Mouse (Mus musculus): ENCODE measurements at regions not wholly inside any gene's neighbourhood (a gene's known extent, or its start where the extent isn't known, plus 50 kb on each side); places are given as distances from the start of the nearest gene placed in this dataset.

DNA sequence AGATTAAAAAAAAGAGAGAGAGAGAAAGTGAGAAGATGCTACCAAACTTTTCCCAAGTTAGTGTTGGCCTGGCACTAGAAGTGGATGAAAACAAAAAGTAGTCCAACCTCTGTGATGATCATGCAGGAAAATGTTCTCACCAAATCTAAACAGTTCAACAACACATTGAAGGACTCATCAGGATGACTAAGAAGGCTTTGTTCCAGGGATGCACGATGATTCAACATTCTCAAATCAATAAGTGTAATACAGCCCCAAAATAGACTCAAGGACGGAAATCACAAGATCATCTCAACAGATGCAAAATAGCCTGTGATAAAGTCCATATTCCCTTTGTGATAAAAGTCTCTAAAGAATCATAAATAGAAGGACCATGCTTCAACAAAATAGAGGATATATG, 106.3 kb downstream of the Cysltr2 start:
- intact Hi-C loops (cut with DNase I): no loop called here

DNA sequence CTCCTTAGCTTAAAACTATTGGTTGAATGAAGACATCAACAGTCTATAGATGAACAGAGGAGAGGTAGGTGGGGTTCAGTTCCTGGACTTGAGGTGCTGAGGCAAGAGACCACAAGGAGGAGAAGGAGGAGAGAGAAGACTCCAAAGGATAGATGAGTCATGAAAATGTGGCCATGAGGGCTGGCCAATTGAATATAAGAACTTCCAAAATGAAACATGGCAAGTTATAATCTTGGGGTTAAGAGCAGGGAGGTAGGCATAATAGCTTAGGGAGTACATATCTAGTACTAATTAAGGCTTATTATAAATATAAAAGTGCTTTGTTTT, 109.9 kb downstream of the Cysltr2 start:
- no peak for DNase-seq (ENCODE audit: extremely low spot score in 1 of 2, low spot score in 2 of 2)
- intact Hi-C loops (cut with DNase I): no loop called here

More for the DNA sequence above, 106.3 kb downstream of the Cysltr2 start:
- DNase-seq (ENCODE audit: extremely low spot score in 1 of 2, low spot score in 2 of 2): no peak

DNA sequence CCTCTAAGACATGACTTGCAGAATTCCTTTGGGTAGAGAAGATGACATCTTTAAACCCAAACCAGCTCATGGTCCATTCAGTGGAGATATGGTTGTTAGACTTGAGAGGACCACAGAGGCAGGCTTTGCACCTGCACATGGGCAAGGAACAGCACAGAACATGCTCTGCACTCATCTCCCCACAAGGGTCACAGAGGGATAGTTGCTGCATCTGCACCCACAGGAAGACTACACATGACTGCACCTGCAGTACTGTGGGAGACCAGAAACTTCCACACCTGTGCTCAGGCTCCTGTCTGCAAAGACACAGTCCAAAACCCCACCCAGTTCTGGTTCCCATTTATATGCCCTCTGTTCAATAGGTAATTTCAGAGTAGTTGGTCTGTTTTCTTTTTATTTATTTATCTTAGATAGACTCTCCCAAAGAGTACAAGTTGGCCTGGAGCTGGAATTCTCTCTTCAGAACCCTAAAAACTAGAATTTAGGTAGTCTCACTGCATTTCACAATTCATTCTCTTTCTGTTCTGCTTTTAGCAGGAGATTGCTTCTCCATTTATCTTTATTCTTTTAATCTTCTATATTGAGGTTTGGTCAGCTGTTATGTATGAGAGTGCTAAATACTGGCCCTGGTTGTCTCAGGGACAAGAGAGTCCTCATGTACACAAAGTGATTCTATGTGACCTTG, 110.4 kb downstream of the Cysltr2 start:
- intact Hi-C loops (cut with DNase I): no loop called here
- DNase-seq (ENCODE audit: extremely low spot score in 1 of 2, low spot score in 2 of 2): no peak

DNA sequence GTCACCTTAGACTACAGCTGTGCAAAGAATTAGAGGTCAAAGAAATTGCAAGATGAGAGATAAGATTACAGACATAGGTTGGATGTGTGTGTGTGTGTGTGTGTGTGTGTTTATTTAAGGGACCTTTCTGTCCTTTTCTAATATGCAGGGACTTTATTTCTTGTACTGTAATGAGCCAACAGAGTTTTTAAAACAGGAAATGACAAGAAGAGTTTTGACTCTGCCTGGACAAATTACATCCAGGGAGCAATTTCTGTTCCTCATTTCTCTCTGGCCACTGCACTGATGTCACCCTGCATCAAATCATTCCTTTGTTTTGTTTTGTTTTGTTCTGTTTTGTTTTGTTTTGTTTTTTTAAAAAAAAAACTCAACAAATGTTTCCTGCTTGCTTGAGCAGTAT, 115.3 kb downstream of the Cysltr2 start:
- no peak for DNase-seq (ENCODE audit: extremely low spot score in 1 of 2, low spot score in 2 of 2)
- intact Hi-C loops (cut with DNase I): no loop called here

DNA sequence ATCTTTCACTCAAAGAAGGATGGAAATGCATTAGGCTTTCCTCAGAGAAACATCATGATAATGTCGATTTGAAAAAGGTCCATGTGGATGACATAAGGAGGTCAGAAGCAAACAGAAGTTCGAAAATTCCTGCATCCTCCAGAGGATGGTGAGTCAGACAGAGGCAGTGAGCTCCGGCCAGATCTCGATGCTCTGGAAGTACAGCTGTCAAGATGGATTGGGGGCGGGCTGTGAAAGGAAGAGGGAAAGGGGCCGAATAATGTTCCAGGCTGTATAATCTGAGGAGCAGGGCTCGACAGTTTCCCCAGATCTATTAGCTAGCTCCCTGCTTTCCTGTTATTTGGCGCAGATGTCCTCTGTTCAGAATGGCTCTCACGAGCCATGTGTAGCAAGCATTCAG, 116.6 kb downstream of the Cysltr2 start:
- intact Hi-C loops (cut with DNase I): no loop called here
- no peak for DNase-seq (ENCODE audit: extremely low spot score in 1 of 2, low spot score in 2 of 2)

DNA sequence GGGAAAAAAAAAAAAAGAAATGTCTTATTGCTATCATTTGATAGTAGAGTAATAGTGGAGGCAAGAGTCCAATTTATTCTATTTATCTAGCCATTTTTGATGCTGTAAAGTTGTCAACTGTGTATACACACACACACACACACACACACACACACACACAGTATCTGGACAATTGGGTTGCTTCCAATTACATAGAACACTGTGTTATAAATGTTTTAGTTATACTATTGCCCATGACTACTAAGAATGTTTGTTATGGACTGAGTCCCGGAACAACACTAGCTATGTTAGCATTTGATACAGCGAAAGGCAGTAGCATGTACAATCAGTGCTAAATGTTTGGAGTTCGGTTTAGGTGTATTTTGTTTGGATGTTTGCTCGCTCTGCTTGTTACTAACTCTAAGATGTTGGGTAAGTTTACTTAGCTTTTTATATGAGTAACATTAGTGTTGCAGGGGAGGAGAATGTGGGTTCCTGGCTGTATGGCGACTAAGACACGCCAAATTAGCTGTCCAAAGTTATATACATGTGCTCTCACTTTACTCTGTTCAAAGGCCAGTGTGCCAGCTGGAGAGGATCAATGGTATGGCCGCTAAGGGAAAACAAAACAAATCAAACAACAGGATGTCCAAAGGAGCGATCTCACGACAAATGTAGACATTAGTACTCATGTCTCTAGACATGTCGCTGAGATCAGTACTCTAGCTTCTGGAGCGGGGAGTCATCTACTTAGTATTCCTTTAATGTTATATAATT, 147.6 kb downstream of the Cysltr2 start:
- intact Hi-C loops (cut with DNase I): no loop called here
- no peak for DNase-seq (ENCODE audit: extremely low spot score in 1 of 2, low spot score in 2 of 2)

DNA sequence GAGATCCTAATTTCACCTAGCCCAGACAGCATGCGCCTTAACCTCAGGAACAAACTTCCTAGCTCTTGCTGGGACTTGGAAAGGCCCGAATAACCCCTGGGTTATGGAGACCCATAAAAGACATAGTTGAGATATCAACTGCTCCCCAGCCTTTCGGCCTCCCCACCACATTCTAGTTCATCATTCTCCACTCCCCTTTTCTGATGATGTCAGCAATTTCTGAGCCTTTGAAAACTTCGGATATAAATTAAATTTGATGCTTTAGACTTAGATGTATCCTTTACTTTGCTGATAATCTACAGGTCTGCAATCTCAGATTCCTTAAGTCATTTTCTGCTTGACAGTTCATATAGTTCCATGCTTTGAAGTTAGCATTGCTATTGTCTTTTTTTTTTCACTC, 149.3 kb downstream of the Cysltr2 start:
- no peak for DNase-seq (ENCODE audit: extremely low spot score in 1 of 2, low spot score in 2 of 2)
- intact Hi-C loops (cut with DNase I): no loop called here

DNA sequence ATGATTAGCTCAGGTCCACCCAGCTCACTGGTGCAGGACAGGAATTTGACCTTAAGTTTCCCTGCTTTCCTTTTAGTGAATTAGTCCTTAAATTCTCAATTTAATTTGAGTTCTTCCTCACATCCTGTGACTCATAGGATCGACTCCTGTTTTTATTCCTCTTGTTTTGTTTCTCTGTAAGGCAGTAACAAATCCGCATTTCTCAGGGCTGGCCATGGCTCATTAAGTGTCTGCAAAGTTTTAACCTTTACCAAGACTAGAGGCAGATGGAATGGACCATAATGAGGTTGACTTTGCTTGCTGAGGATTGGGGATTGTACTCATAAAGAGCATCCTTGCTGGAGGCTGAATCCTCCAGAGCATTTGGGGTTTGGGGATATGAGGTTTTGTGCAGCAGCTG, 156.6 kb downstream of the Cysltr2 start:
- intact Hi-C loops (cut with DNase I): no loop called here
- no peak for DNase-seq (ENCODE audit: extremely low spot score in 1 of 2, low spot score in 2 of 2)

DNA sequence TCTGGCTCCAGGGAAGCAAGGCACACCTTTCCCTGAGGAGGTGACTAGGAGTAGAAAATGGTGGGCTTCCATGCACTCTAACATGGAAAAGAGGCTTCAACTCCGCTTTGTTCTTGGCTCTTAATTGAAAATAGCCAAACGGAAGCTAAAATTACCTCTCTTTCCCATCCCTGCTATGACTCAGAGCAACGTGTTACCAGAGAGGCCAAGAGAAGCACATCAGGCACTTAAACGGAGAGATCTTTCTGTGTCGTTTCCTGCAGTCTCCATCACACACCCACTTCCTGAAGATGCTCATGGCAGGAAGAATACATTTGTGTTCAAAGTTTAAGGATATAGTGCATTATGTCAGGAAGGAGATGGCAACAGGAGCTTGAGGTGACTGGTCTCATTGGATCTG, 159.3 kb downstream of the Cysltr2 start:
- intact Hi-C loops (cut with DNase I): no loop called here
- no peak for DNase-seq (ENCODE audit: extremely low spot score in 1 of 2, low spot score in 2 of 2)

DNA sequence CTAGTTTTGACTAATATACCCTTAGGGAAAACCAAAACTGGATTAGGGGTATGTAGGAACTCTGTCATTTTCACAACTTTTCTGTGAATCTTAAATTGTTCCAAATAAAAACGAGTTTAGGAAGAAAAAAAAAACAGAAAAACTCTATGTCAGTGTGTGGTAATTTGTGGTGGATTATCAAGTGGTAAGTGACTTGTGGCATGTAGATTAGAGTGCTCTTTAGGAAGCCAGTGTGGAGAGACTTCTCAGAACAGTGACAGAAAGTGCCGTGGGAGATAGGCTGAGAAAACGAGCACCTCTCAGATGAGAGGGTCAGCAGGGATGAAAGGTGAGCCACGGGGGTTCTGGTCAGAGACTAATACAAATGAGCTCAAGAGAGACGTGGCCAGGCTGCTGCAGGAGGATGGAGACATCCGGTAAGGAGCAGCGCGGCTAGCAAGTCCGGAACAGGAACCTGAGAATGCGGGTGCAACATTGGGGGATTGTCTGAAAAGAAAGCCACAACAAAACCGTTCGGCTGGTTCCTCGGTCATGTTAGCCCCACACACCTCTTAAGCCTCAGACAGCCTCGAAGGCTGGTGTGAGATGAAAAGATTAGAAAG, 161.3 kb downstream of the Cysltr2 start:
- DNase-seq (ENCODE audit: extremely low spot score in 1 of 2, low spot score in 2 of 2): no peak
- intact Hi-C loops (cut with DNase I): no loop called here

DNA sequence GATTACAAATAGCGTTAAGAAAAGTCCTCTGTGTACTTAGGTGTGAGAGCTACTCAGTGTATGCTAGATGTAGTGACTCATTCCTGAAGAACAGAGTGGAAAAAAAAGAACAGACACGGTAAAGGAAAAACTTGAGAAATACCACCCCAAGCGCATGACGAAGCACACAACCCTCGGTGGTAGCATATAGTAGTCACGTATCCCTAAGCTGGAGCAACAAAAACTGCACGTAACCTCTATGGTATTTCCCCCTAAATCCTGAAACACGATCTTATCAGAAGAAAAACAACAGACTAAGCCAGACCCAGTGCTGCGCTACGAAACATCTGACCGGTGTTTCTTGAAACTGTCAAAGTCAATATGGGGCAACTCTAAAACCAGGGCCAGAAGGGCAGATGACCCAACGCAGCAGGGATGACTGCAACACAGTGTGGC, 162.0 kb downstream of the Cysltr2 start:
- intact Hi-C loops (cut with DNase I): no loop called here
- DNase-seq (ENCODE audit: extremely low spot score in 1 of 2, low spot score in 2 of 2): no peak

DNA sequence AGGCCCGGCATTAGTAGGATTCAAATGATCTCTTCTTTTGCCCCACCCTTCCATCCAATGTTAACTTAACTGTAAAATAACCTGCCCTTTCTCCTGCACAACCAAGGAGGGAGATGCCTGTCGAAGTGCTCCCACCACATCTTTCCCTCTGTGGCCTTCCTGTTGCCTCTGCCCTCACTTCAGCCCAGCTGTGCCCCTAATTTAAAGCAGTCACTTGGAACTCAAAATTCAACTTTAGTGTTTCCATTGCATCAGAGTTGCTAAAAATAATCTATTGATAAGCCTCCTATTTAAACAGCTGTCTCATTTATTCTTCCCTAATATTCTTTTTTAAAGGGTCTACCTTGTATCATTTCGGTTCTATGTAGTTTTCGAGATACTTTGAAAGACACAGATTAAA, 163.1 kb downstream of the Cysltr2 start:
- intact Hi-C loops (cut with DNase I): no loop called here
- DNase-seq (ENCODE audit: extremely low spot score in 1 of 2, low spot score in 2 of 2): no peak

DNA sequence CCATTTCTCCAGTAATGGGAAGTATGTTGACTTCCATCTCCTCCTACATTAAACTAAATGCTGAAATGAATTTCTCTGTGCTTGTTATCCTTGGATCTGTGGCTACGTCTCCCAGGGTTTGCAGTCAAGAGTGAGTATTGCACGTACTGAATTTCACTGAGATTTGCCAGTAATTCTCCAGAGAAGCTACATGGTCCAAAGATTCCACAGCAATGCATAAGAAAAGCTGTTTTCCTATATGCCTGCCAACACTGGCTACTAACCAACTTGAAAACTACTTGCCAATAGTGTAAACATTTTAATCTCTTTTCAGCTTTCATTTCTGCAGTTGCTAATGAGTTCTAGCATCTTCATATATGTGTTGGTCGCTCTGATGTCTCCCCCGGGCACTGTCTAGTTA, 164.4 kb downstream of the Cysltr2 start:
- DNase-seq (ENCODE audit: extremely low spot score in 1 of 2, low spot score in 2 of 2): no peak
- intact Hi-C loops (cut with DNase I): no loop called here

DNA sequence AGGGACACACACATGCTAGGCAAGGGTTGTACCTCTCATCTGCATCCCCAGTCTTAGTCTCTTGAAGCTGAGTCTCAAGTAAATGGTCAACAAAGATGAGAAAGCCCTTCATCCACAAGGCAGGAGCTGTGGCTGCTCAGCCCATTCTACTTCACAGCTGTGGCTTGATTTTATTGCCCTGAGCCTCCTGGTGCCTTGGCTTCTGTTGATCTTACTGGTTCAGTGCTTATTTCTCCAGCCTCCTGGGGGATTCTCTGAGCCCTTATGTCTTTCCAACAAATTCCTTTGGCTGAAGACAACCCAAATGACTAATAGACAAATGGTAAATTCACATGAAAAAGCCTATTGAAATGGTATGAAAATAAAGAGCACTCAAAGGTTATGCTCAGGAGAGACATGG, 167.3 kb upstream of the Fndc3a start:
- intact Hi-C loops (cut with DNase I): no loop called here
- no peak for DNase-seq (ENCODE audit: extremely low spot score in 1 of 2, low spot score in 2 of 2)

DNA sequence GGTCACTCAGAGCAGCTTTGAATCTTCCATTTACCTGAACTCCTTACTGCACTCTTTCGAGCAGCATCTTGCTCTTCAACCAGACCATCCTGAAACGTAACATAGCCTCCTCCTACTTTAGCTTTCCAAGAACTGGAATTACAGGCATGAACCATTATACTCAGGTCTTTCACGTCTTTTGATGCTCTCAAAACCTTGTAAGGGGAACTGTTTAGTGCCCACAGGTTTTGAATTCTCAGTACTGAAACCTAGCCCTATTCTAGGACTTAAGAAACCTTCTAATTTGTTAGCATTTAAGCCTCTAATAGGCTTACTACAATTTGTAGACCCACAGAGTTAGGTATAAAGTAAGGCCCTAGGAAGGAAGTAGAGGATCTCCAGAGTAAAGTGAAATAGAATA, 163.7 kb upstream of the Fndc3a start:
- intact Hi-C loops (cut with DNase I): no loop called here

DNA sequence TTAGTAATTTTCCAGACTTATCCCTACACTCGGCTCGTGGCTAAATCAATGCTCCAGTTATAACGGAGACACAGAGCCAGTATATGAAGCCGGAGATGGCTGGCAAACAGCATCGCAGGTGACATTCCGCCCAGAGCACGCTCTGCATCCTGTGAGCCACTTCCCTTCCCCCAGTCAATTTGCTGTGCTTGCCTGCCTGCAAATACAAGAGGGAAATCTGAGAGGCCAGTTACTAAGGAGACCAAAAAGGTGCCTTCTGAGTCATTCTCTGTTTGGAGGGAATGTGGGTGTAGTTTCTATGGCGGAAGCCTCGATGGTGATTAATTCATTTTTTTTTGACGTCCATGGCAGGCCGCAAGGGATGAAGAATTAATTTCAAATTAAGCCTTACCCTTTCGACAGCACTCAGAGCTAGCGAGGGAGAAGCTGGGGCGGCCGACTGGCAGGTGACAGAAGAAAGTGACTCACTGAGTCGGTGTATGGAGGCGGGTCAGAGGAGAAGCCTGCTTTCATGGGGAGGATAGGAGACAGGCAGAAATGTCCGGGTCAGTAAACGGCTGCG, 159.5 kb upstream of the Fndc3a start:
- intact Hi-C loops (cut with DNase I): no loop called here
- DNase-seq (ENCODE audit: extremely low spot score in 1 of 2, low spot score in 2 of 2): peak in 1 of 2 experiments; percentile 25

More for the DNA sequence above, 163.7 kb upstream of the Fndc3a start:
- no peak for DNase-seq (ENCODE audit: extremely low spot score in 1 of 2, low spot score in 2 of 2)

DNA sequence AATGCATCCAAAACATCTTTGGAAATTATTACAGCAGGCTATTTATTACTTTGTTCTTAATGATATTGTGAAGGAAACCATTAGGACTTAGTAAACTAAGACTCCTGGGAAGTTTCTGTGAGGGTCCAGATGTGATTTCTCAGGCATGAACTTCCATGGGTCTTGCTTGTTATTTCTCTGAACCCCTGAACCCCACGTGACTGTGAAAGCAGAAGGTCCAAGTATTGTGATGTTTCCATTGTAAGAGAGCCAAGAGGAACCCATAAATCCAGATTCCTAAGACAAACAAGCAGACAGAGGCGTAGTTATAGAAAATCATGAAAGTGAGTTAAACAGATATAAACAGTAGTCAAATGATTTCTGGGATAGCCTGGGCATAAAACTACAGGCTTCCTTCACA, 157.1 kb upstream of the Fndc3a start:
- no peak for DNase-seq (ENCODE audit: extremely low spot score in 1 of 2, low spot score in 2 of 2)
- intact Hi-C loops (cut with DNase I): no loop called here

DNA sequence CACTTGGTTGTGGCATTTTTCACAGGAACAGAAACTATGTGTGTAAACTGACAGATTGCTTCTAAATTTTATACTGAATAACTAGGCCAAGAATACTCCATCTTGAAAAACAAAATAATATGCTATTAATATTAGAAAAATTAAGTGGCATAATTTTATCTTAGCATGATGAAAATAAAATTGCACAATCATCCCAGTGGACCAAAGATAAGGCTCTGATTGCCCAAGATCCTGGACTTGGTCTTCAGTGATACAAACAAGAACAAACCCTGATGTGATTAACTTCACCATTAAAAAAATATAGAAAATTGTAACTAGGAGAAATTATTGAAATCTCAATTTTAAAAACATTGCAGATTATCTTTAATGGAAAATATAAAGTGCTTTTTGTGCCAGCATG, 155.7 kb upstream of the Fndc3a start:
- DNase-seq (ENCODE audit: extremely low spot score in 1 of 2, low spot score in 2 of 2): no peak
- intact Hi-C loops (cut with DNase I): no loop called here

DNA sequence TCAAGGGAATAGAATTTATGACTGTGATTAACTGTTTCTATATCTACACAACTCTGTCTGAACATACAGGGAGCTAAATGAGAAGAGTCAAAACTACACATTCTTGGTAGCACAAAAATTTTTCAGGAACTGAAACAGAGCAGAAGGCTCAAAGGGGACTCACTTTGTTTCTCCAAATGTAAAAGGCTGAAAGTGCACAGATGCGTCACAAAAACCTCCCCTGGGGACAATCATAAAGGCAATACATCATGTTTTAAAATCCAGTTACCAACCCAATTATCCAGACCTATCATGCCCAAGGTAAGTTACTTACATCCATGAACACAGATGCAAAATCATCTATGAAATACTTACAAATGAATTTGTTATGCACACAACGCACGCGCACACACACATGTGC, 155.0 kb upstream of the Fndc3a start:
- no peak for DNase-seq (ENCODE audit: extremely low spot score in 1 of 2, low spot score in 2 of 2)
- intact Hi-C loops (cut with DNase I): no loop called here

DNA sequence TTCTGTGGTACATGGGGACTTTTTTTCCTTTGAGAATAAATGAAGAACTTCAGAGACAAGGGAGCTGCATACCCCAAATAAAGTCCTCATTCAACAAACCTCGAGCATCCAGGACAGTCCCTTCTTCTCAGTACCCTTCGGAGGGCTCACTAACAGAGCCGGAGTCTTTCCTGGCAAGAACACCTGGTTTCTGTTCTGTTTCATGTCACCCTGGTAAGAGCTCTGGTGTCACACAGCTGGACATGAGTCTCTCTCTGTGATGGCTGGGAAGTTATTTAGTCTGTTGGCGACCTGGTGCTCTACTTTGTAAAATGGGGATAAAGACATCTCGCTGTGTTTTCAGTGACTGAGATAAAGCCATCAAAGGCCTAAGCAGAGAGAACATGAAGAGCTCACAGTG, 154.3 kb upstream of the Fndc3a start:
- intact Hi-C loops (cut with DNase I): no loop called here
- DNase-seq (ENCODE audit: extremely low spot score in 1 of 2, low spot score in 2 of 2): no peak

Measured in left cerebral cortex, postnatal 10 days (tissue).